ENCODE assay signal across 16 mouse cellular contexts in genomic region chr6:112834430-112834829, GRCm38 (mm10).
DNase-seq lines count a peak whose midpoint lies in the region; ATAC-seq and TF ChIP-seq lines count a peak whose summit lies in the region.
"Had no signal": no experiment of that assay in that cellular context is flagged by ENCODE, and none has a peak within 500 bp of the region (broad histone marks: within the 10 kb centered on the region; RNA-seq: fewer than 3 reads in every experiment).

No protein-coding gene starts in this region.

- no peaks in the 10 kb centered on the region for H3K9me3 ChIP-seq in hindbrain, embryonic 13.5 days
- no peaks in the 10 kb centered on the region for H3K9me3 ChIP-seq in midbrain, embryonic 14.5 days (ENCODE audit: control insufficient read depth, low read length)
- H3K9me3 ChIP-seq: stomach, embryonic 15.5 days had no signal

- no peaks in the 10 kb centered on the region for H3K36me3 ChIP-seq in hindbrain, embryonic 13.5 days
- no peaks in the 10 kb centered on the region for H3K36me3 ChIP-seq in midbrain, embryonic 14.5 days (ENCODE audit: control insufficient read depth, insufficient read depth, low read length)
- H3K36me3 ChIP-seq: stomach, embryonic 15.5 days had no signal

- H3K9ac ChIP-seq in hindbrain, embryonic 13.5 days = no peak overlapping the region
- no peak overlapping the region for H3K9ac ChIP-seq in midbrain, embryonic 14.5 days (replicated peaks; ENCODE audit: low read length)
- H3K9ac ChIP-seq: stomach, embryonic 15.5 days had no signal

- no peak for ATAC-seq in hindbrain, embryonic 13.5 days (ENCODE audit: low FRiP score)
- ATAC-seq in midbrain, embryonic 14.5 days (ENCODE audit: low FRiP score, low TSS enrichment) = no peak

- 69% methylated on average over 5 of the region's 5 CpGs for WGBS in hindbrain, embryonic 13.5 days
- WGBS in midbrain, embryonic 14.5 days = 59% methylated on average over 5 of the region's 5 CpGs

- H3K4me2 ChIP-seq in hindbrain, embryonic 13.5 days = 0 out of 2 replicates have a peak overlapping the region, but pooled peaks have one; percentile 7
- no peak overlapping the region for H3K4me2 ChIP-seq in midbrain, embryonic 14.5 days (ENCODE audit: low read length)
- H3K4me2 ChIP-seq: heart, embryonic 11.5 days; stomach, embryonic 15.5 days had no signal

- no peak for TF ChIP-seq POLR2A in cortical plate, adult 2 months (IDR thresholded peaks at IDR 0.05; ENCODE audit: extremely low read depth, insufficient read depth, low read length)

- no peaks in the 10 kb centered on the region for H3K27me3 ChIP-seq in hindbrain, embryonic 13.5 days
- no peaks in the 10 kb centered on the region for H3K27me3 ChIP-seq in midbrain, embryonic 14.5 days (ENCODE audit: control insufficient read depth, insufficient read depth, low read length)
- H3K27me3 ChIP-seq: CH12.LX; stomach, embryonic 15.5 days had no signal

- TF ChIP-seq CTCF in cortical plate, adult 2 months (IDR thresholded peaks at IDR 0.05; ENCODE audit: extremely low read depth, insufficient read depth, low read length) = no peak

- peak; percentile 73 for DNase-seq in brain, adult 2 months (ENCODE audit: low read depth, low spot score)
- no peak for DNase-seq in midbrain, embryonic 14.5 days
- DNase-seq in kidney, postnatal 14 days = no peak
- no peak for DNase-seq in right cerebral cortex, postnatal 25 days
- no peak for DNase-seq in frontal cortex, postnatal 10 days (ENCODE audit: low spot score in 2 of 2)
- DNase-seq: cerebellum, adult 8-10 months; gastrocnemius, postnatal 14 days; heart, postnatal 4 days; kidney, adult 18-20 months; right cerebral cortex, postnatal 4 days; thymus, postnatal 14 days had no signal

- H3K4me3 ChIP-seq in cortical plate, adult 2 months (ENCODE audit: insufficient read depth, low read length) = no peak overlapping the region
- no peak overlapping the region for H3K4me3 ChIP-seq in hindbrain, embryonic 13.5 days
- H3K4me3 ChIP-seq in midbrain, embryonic 14.5 days (replicated peaks; ENCODE audit: low read depth, low read length) = no peak overlapping the region
- H3K4me3 ChIP-seq: stomach, embryonic 15.5 days had no signal

- 0 out of 2 replicates have a peak overlapping the region, but pooled peaks have one; percentile 8 for H3K27ac ChIP-seq in cortical plate, adult 2 months (ENCODE audit: insufficient read depth, low read length)
- H3K27ac ChIP-seq in hindbrain, embryonic 13.5 days = peak overlapping the region; percentile 93
- peak overlapping the region; percentile 80 for H3K27ac ChIP-seq in midbrain, embryonic 14.5 days (replicated peaks; ENCODE audit: low read depth, low read length)
- H3K27ac ChIP-seq: stomach, embryonic 15.5 days had no signal

- 0 out of 2 replicates have a peak, but pooled peaks cover 5% of the 10 kb centered on the region for H3K4me1 ChIP-seq in cortical plate, adult 2 months (ENCODE audit: control insufficient read depth, insufficient read depth, low read length)
- H3K4me1 ChIP-seq in hindbrain, embryonic 13.5 days (replicated peaks) = peaks cover 71% of the 10 kb centered on the region
- H3K4me1 ChIP-seq in midbrain, embryonic 14.5 days (ENCODE audit: control insufficient read depth, insufficient read depth, low read length) = peaks cover 61% of the 10 kb centered on the region

Comparison
In these comparisons a context has a peak if more than half of its experiments do, and no peak if none do; other contexts are left out.
1. H3K27ac ChIP-seq: peak in every context shown above with its lines; median percentile 93 in hindbrain, embryonic 13.5 days; 80 in midbrain, embryonic 14.5 days; 8 in cortical plate, adult 2 months.